Mouse (Mus musculus): ENCODE results near the gene Pxmp4. TPM values are rescaled to one million over a fixed set of nuclear protein-coding genes. Genes with fewer than 3 reads are reported as not detected.

The Pxmp4 gene
- polyA plus RNA-seq, 1 experiment from 2014 or later: 32.4 TPM

DNA sequence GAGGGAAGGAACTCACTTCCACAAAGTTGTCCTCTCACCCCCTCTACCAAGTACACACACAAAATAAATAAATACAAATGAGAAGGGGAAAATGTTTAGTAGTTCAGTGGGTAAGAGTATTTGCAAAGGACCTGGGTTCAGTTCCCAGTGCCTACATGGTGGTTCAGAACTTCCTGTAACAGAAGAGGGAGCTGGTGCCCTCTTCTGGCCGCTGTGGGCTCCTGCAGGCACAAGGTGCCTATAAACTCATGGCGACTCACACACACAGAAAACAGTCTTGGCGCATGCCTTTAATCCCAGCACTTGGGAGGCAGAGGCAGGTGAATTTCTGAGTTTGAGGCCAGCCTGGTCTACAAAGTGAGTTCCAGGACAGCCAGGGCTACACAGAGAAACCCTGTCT is 35.0 kb upstream of the Pxmp4 start:
- no peaks in the 10 kb centered on the region for H3K27me3 ChIP-seq (ENCODE audit: control insufficient read depth, insufficient read depth, low read length)
- ATAC-seq (ENCODE audit: insufficient read depth, low FRiP score): no peak
- WGBS: 91% methylated on average over 3 of the region's 3 CpGs

GRCm38 (mm10) chr2:154635826-154636225 is 32.3 kb upstream of the Pxmp4 start:
- Histone ChIP-seq H3K27me3 (ENCODE audit: control insufficient read depth, insufficient read depth, low read length) (no peaks in the 10 kb centered on the region), H3K9ac (ENCODE audit: low read length) (no peak overlapping the region), H3K9me3 (replicated peaks; ENCODE audit: control insufficient read depth, low read length) (peaks cover 6% of the 10 kb centered on the region; the same call in 1 of the 2 replicates), H3K4me2 (ENCODE audit: low read depth, low read length) (no peak overlapping the region), H3K4me3 (replicated peaks; ENCODE audit: low read length) (no peak overlapping the region), H3K4me1 (ENCODE audit: control insufficient read depth, insufficient read depth, low read length) (no peaks in the 10 kb centered on the region), H3K36me3 (ENCODE audit: control insufficient read depth, insufficient read depth, low read length) (peaks cover 8% of the 10 kb centered on the region), H3K27ac (ENCODE audit: low read length) (no peak overlapping the region)
- ATAC-seq (ENCODE audit: insufficient read depth, low FRiP score): no peak
- 89% methylated on average over 2 of the region's 2 CpGs for WGBS

More for the DNA sequence above, 35.0 kb upstream of the Pxmp4 start:
- H3K4me1 ChIP-seq (ENCODE audit: control insufficient read depth, insufficient read depth, low read length): no peaks in the 10 kb centered on the region
- H3K4me2 ChIP-seq (ENCODE audit: low read depth, low read length): no peak overlapping the region
- no peak overlapping the region for H3K4me3 ChIP-seq (replicated peaks; ENCODE audit: low read length)
- H3K36me3 ChIP-seq (ENCODE audit: control insufficient read depth, insufficient read depth, low read length): peaks cover 8% of the 10 kb centered on the region
- no peak overlapping the region for H3K27ac ChIP-seq (ENCODE audit: low read length)
- H3K9me3 ChIP-seq (replicated peaks; ENCODE audit: control insufficient read depth, low read length): peaks cover 6% of the 10 kb centered on the region; the same call in 1 of the 2 replicates
- no peak overlapping the region for H3K9ac ChIP-seq (ENCODE audit: low read length)

- peaks cover 8% of the 10 kb centered on the region for H3K36me3 ChIP-seq (ENCODE audit: control insufficient read depth, insufficient read depth, low read length)
- ATAC-seq (ENCODE audit: insufficient read depth, low FRiP score): 0 out of 2 replicates have a peak, but pooled peaks have one; percentile 19
- H3K4me2 ChIP-seq (ENCODE audit: low read depth, low read length): no peak overlapping the region
Observed at GRCm38 (mm10) chr2:154633876-154634644, 30.6 kb upstream of the Pxmp4 start.

DNA sequence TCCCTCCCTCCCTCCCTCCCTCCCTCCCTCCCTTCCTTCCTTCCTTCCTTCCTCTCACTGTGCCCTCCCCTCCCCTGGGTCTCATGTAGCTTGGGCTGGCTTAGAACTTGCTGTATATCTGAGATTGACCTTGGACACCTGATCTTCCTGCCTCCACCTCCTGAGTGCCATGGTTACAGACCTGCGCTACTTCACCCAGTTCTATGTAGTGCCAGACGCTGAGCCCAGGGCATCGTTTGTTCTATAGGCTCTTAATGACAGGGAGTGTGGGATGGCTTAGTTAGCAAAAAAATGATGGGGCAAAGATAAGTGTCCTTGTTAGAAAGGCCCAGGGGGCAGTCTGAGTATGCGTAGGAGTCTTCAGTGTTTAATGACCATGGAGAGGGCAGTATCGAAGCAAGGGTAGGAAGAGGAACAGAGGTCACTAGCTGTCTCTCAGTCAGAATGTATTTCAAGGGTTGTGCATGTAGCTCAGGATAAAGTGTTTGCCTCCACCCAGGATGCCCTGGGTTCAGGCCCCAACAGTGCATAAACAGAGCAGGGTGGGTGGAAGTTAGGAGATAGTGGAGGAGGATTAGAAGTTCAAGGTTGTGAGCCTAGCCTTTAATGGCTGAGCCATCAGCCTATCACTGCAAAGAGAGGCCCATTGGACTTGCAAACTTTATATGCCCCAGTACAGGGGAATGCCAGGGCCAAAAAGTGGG is 29.7 kb upstream of the Pxmp4 start:
- H3K4me2 ChIP-seq (ENCODE audit: low read depth, low read length): no peak overlapping the region
- H3K27me3 ChIP-seq (ENCODE audit: control insufficient read depth, insufficient read depth, low read length): no peaks in the 10 kb centered on the region
- WGBS: 83% methylated on average over 5 of the region's 5 CpGs
- H3K27ac ChIP-seq (ENCODE audit: low read length): no peak overlapping the region
- H3K4me1 ChIP-seq (ENCODE audit: control insufficient read depth, insufficient read depth, low read length): no peaks in the 10 kb centered on the region
- no peak; the same call in 1 of the 2 replicates for ATAC-seq (ENCODE audit: insufficient read depth, low FRiP score)
- H3K4me3 ChIP-seq (replicated peaks; ENCODE audit: low read length): no peak overlapping the region
- no peak overlapping the region for H3K9ac ChIP-seq (ENCODE audit: low read length)
- peaks cover 2% of the 10 kb centered on the region; the same call in 1 of the 2 replicates for H3K9me3 ChIP-seq (replicated peaks; ENCODE audit: control insufficient read depth, low read length)
- H3K36me3 ChIP-seq (ENCODE audit: control insufficient read depth, insufficient read depth, low read length): peaks cover 4% of the 10 kb centered on the region

More at GRCm38 (mm10) chr2:154633876-154634644, 30.6 kb upstream of the Pxmp4 start:
- Histone ChIP-seq H3K9me3 (replicated peaks; ENCODE audit: control insufficient read depth, low read length) (peaks cover 6% of the 10 kb centered on the region; the same call in 1 of the 2 replicates), H3K4me3 (replicated peaks; ENCODE audit: low read length) (no peak overlapping the region), H3K9ac (ENCODE audit: low read length) (no peak overlapping the region), H3K27me3 (ENCODE audit: control insufficient read depth, insufficient read depth, low read length) (no peaks in the 10 kb centered on the region), H3K27ac (ENCODE audit: low read length) (no peak overlapping the region), H3K4me1 (ENCODE audit: control insufficient read depth, insufficient read depth, low read length) (no peaks in the 10 kb centered on the region)
- WGBS: 87% methylated on average over 9 of the region's 9 CpGs

- H3K27ac ChIP-seq (ENCODE audit: low read length): no peak overlapping the region; the same call in 1 of the 2 replicates
- no peaks in the 10 kb centered on the region for H3K4me1 ChIP-seq (ENCODE audit: control insufficient read depth, insufficient read depth, low read length)
- no peaks in the 10 kb centered on the region for H3K9me3 ChIP-seq (replicated peaks; ENCODE audit: control insufficient read depth, low read length)
- ATAC-seq (ENCODE audit: insufficient read depth, low FRiP score): peak; percentile 42; the same call in 1 of the 2 replicates
- H3K27me3 ChIP-seq (ENCODE audit: control insufficient read depth, insufficient read depth, low read length): no peaks in the 10 kb centered on the region
- no peak overlapping the region; the same call in 1 of the 2 replicates for H3K4me3 ChIP-seq (replicated peaks; ENCODE audit: low read length)
- H3K9ac ChIP-seq (ENCODE audit: low read length): no peak overlapping the region
- no peaks in the 10 kb centered on the region for H3K36me3 ChIP-seq (ENCODE audit: control insufficient read depth, insufficient read depth, low read length)
- 91% methylated on average over 16 of the region's 16 CpGs for WGBS
- no peak overlapping the region for H3K4me2 ChIP-seq (ENCODE audit: low read depth, low read length)
Observed at GRCm38 (mm10) chr2:154632203-154632780, 28.8 kb upstream of the Pxmp4 start.

- WGBS: 83% methylated on average over 5 of the region's 5 CpGs
- no peak for ATAC-seq (ENCODE audit: insufficient read depth, low FRiP score)
- H3K36me3 ChIP-seq (ENCODE audit: control insufficient read depth, insufficient read depth, low read length): no peaks in the 10 kb centered on the region
- no peak overlapping the region for H3K4me3 ChIP-seq (replicated peaks; ENCODE audit: low read length)
- no peaks in the 10 kb centered on the region for H3K4me1 ChIP-seq (ENCODE audit: control insufficient read depth, insufficient read depth, low read length)
- H3K27me3 ChIP-seq (ENCODE audit: control insufficient read depth, insufficient read depth, low read length): no peaks in the 10 kb centered on the region
- H3K9me3 ChIP-seq (replicated peaks; ENCODE audit: control insufficient read depth, low read length): no peaks in the 10 kb centered on the region
- H3K27ac ChIP-seq (ENCODE audit: low read length): no peak overlapping the region
- no peak overlapping the region for H3K4me2 ChIP-seq (ENCODE audit: low read depth, low read length)
- no peak overlapping the region for H3K9ac ChIP-seq (ENCODE audit: low read length)
Observed at GRCm38 (mm10) chr2:154630531-154630930, 27.0 kb upstream of the Pxmp4 start.

DNA sequence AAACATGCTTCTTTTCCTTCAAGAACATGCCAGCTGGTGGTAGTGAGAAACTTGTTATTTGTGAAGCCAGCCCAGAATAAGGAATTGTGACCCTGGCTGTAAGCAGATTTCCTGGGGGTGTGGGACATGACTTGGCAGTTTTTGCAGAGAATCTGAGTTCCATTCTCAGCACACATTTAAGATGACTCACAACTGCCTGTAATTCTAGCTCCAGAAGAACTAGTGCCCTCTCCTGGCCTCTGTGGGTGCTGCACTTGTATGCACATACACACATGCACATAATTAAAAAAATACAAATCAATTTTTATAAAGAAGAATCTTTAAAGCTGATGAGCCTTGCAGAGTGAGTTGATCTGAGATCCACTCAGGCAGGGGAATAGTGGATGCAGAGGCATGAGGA is 20.6 kb upstream of the Pxmp4 start:
- Histone ChIP-seq H3K9me3 (replicated peaks; ENCODE audit: control insufficient read depth, low read length) (peaks cover 5% of the 10 kb centered on the region; the same call in 1 of the 2 replicates), H3K4me2 (ENCODE audit: low read depth, low read length) (no peak overlapping the region), H3K27me3 (ENCODE audit: control insufficient read depth, insufficient read depth, low read length) (no peaks in the 10 kb centered on the region), H3K9ac (ENCODE audit: low read length) (no peak overlapping the region), H3K36me3 (ENCODE audit: control insufficient read depth, insufficient read depth, low read length) (no peaks in the 10 kb centered on the region), H3K4me1 (ENCODE audit: control insufficient read depth, insufficient read depth, low read length) (no peaks in the 10 kb centered on the region), H3K4me3 (replicated peaks; ENCODE audit: low read length) (no peak overlapping the region), H3K27ac (ENCODE audit: low read length) (no peak overlapping the region)
- no peak for ATAC-seq (ENCODE audit: insufficient read depth, low FRiP score)

GRCm38 (mm10) chr2:154621684-154622083 is 18.2 kb upstream of the Pxmp4 start:
- Histone ChIP-seq H3K27ac (ENCODE audit: low read length) (no peak overlapping the region), H3K36me3 (ENCODE audit: control insufficient read depth, insufficient read depth, low read length) (no peaks in the 10 kb centered on the region), H3K9me3 (replicated peaks; ENCODE audit: control insufficient read depth, low read length) (peaks cover 5% of the 10 kb centered on the region; the same call in 1 of the 2 replicates), H3K27me3 (ENCODE audit: control insufficient read depth, insufficient read depth, low read length) (no peaks in the 10 kb centered on the region), H3K9ac (ENCODE audit: low read length) (no peak overlapping the region), H3K4me2 (ENCODE audit: low read depth, low read length) (no peak overlapping the region), H3K4me3 (replicated peaks; ENCODE audit: low read length) (no peak overlapping the region), H3K4me1 (ENCODE audit: control insufficient read depth, insufficient read depth, low read length) (no peaks in the 10 kb centered on the region)
- WGBS: 52% methylated on average over 5 of the region's 5 CpGs
- no peak for ATAC-seq (ENCODE audit: insufficient read depth, low FRiP score)

DNA sequence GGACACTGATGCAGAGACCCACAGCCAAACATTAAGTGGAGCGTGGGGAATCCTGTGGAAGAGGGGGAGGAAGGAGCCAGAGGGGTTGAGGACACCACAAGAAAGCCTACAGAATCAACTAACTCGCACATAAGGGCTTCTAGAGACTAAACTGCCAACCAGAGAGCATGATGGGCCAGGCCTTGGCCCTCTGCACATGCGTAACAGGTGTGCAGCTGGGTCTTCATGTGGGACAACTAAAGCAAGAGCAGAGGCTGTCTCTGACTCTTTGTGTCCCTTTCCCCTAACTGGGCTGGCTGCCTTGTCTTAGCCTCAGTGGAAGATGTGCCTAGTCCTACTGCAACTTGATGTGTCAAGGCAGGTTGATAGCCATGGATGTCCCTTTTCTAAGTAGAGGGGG is 13.6 kb upstream of the Pxmp4 start:
- ATAC-seq (ENCODE audit: insufficient read depth, low FRiP score): no peak
- no peaks in the 10 kb centered on the region for H3K36me3 ChIP-seq (ENCODE audit: control insufficient read depth, insufficient read depth, low read length)
- WGBS: 96% methylated on average over 3 of the region's 3 CpGs
- H3K4me1 ChIP-seq (ENCODE audit: control insufficient read depth, insufficient read depth, low read length): peaks cover 12% of the 10 kb centered on the region
- H3K9ac ChIP-seq (ENCODE audit: low read length): no peak overlapping the region
- H3K4me3 ChIP-seq (replicated peaks; ENCODE audit: low read length): no peak overlapping the region
- H3K27me3 ChIP-seq (ENCODE audit: control insufficient read depth, insufficient read depth, low read length): no peaks in the 10 kb centered on the region
- no peak overlapping the region for H3K4me2 ChIP-seq (ENCODE audit: low read depth, low read length)
- H3K27ac ChIP-seq (ENCODE audit: low read length): no peak overlapping the region
- no peaks in the 10 kb centered on the region for H3K9me3 ChIP-seq (replicated peaks; ENCODE audit: control insufficient read depth, low read length)

Data from stomach, embryonic 16.5 days (tissue).